Mouse (Mus musculus) midbrain, embryonic 15.5 days (tissue): Measurements from ENCODE around the gene Cacnb4. TPM values are rescaled to one million over a fixed set of nuclear protein-coding genes. Genes with fewer than 3 reads are reported as not detected.

Experiments
- ATAC-seq: fragments of 200-750 bp; cut with Nextera tagmentation; replicated peaks from 2 replicates; pipeline ENCODE4 v1.8.0; 2017; ENCODE audit warnings: moderate TSS enrichment
- H3K27ac ChIP-seq: fragments of 300-500 bp; sonication (generic); 2 replicates; pipeline ENCODE4 v1.5.1; 2015; ENCODE audit warnings: mild to moderate bottlenecking, inconsistent platforms
- H3K27me3 ChIP-seq: fragments of 300-500 bp; sonication (generic); replicated peaks from 2 replicates; pipeline ENCODE4 v1.6.1; 2015; ENCODE audit warnings: inconsistent platforms
- H3K36me3 ChIP-seq: fragments of 300-500 bp; sonication (generic); replicated peaks from 2 replicates; pipeline ENCODE4 v1.6.1; 2015; ENCODE audit warnings: inconsistent platforms
- H3K4me1 ChIP-seq: fragments of 300-500 bp; sonication (generic); 2 replicates; pipeline ENCODE4 v1.6.1; 2015; ENCODE audit warnings: inconsistent platforms
- H3K4me2 ChIP-seq: fragments of 300-500 bp; sonication (generic); 2 replicates; pipeline ENCODE4 v1.6.1; 2015; ENCODE audit warnings: inconsistent platforms, mild to moderate bottlenecking, moderate library complexity
- H3K4me3 ChIP-seq: fragments of 300-500 bp; sonication (generic); 2 replicates; pipeline ENCODE4 v1.5.1; 2015; ENCODE audit warnings: mild to moderate bottlenecking, inconsistent platforms
- H3K9ac ChIP-seq: fragments of 300-500 bp; sonication (generic); 2 replicates; pipeline ENCODE4 v1.6.1; 2015; ENCODE audit warnings: mild to moderate bottlenecking, inconsistent platforms
- H3K9me3 ChIP-seq: fragments of 300-500 bp; sonication (generic); 2 replicates; pipeline ENCODE4 v1.6.1; 2016; ENCODE audit warnings: inconsistent platforms
- WGBS: fragments of 180-500 bp; shearing (Covaris S2); methylation state at CpG from one replicate; pipeline ENCODE4 v1.1.7; 2015; ENCODE audit warnings: mixed read lengths; 5-methylcytosine and 5-hydroxymethylcytosine counted together
- polyA plus RNA-seq: library from polyadenylated mRNA; unstranded; fragments of >200 nt; fragmentation: Nextera tagmentation; extraction: Ambion mirVana; gene quantifications from 2 replicates; pipeline ENCODE4 v1.2.1, GENCODE M21; 2015

Gene Cacnb4
- polyA plus RNA-seq, 1 experiment from 2014 or later = 13.7 TPM

GRCm38 (mm10) chr2:52556961-52557326, 119.7 kb downstream of the Cacnb4 start:
- H3K36me3 ChIP-seq = no peaks in the 10 kb centered on the region
- H3K9me3 ChIP-seq = no peaks in the 10 kb centered on the region
- ATAC-seq = no peak
- H3K27me3 ChIP-seq = no peaks in the 10 kb centered on the region
- H3K4me1 ChIP-seq = peaks cover 33% of the 10 kb centered on the region
- peak overlapping the region; percentile 55 for H3K4me2 ChIP-seq
- H3K27ac ChIP-seq = peak overlapping the region; percentile 1; the same call in 1 of the 2 replicates
- H3K4me3 ChIP-seq = peak overlapping the region; percentile 49
- peak overlapping the region; percentile 61 for H3K9ac ChIP-seq
- WGBS = 61% methylated on average over 4 of the region's 4 CpGs

- 84% methylated on average over 20 of the region's 20 CpGs for WGBS
- ATAC-seq = no peak
- Histone ChIP-seq H3K36me3 (no peaks in the 10 kb centered on the region), H3K27ac (peak overlapping the region; percentile 1; the same call in 1 of the 2 replicates), H3K9me3 (no peaks in the 10 kb centered on the region), H3K27me3 (no peaks in the 10 kb centered on the region), H3K4me1 (peaks cover 33% of the 10 kb centered on the region), H3K9ac (peak overlapping the region; percentile 61; the same call in 1 of the 2 replicates), H3K4me2 (peak overlapping the region; percentile 55), H3K4me3 (peak overlapping the region; percentile 49)
These were observed 120.2 kb downstream of the Cacnb4 start for GRCm38 (mm10) chr2:52556298-52556960.

GRCm38 (mm10) chr2:52548401-52548800, 128.2 kb downstream of the Cacnb4 start:
- no peak overlapping the region for H3K27ac ChIP-seq
- no peak overlapping the region for H3K4me2 ChIP-seq
- no peaks in the 10 kb centered on the region for H3K4me1 ChIP-seq
- no peak overlapping the region for H3K4me3 ChIP-seq
- H3K27me3 ChIP-seq = no peaks in the 10 kb centered on the region
- ATAC-seq = no peak
- no peak overlapping the region for H3K9ac ChIP-seq
- 0 out of 2 replicates have a peak, but pooled peaks cover 2% of the 10 kb centered on the region for H3K36me3 ChIP-seq
- WGBS = 95% methylated on average over 3 of the region's 3 CpGs
- no peaks in the 10 kb centered on the region for H3K9me3 ChIP-seq

DNA sequence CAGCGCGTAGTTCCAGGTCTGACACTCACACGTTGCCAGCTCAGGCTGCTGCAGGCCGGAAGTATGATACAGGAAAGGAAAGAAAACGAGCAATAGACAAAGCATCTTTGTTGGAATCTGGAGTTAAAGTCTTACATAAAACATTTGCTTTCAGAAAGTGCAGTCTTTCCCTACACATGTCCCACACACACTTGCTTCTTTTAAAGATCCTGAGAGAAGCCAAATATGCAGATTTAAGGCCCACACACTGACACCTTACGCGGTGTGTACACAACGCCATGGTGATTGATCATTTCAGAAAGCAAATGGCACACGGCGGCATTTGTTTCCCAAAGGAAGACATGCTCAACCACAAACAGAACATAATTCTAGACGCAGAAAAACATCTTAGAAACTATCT, 129.3 kb downstream of the Cacnb4 start:
- WGBS = 88% methylated on average over 11 of the region's 11 CpGs
- ATAC-seq = no peak
- H3K4me1 ChIP-seq = no peaks in the 10 kb centered on the region

GRCm38 (mm10) chr2:52544527-52544926, 132.1 kb downstream of the Cacnb4 start:
- Histone ChIP-seq H3K9me3 (no peaks in the 10 kb centered on the region), H3K36me3 (0 out of 2 replicates have a peak, but pooled peaks cover 2% of the 10 kb centered on the region), H3K4me2 (no peak overlapping the region), H3K27me3 (no peaks in the 10 kb centered on the region), H3K9ac (no peak overlapping the region), H3K27ac (no peak overlapping the region), H3K4me1 (no peaks in the 10 kb centered on the region), H3K4me3 (no peak overlapping the region)
- ATAC-seq = no peak
- 82% methylated on average over 2 of the region's 2 CpGs for WGBS

More for the DNA sequence above, 129.3 kb downstream of the Cacnb4 start:
- no peak overlapping the region for H3K4me3 ChIP-seq
- no peak overlapping the region for H3K4me2 ChIP-seq
- H3K27me3 ChIP-seq = no peaks in the 10 kb centered on the region
- H3K9ac ChIP-seq = no peak overlapping the region
- H3K9me3 ChIP-seq = no peaks in the 10 kb centered on the region
- H3K36me3 ChIP-seq = 0 out of 2 replicates have a peak, but pooled peaks cover 2% of the 10 kb centered on the region
- H3K27ac ChIP-seq = no peak overlapping the region

- H3K9ac ChIP-seq = no peak overlapping the region
- H3K27me3 ChIP-seq = no peaks in the 10 kb centered on the region
- no peak overlapping the region for H3K4me3 ChIP-seq
- no peak overlapping the region for H3K27ac ChIP-seq
- WGBS = 91% methylated on average over 4 of the region's 4 CpGs
- ATAC-seq = no peak
- no peaks in the 10 kb centered on the region for H3K9me3 ChIP-seq
- no peaks in the 10 kb centered on the region for H3K4me1 ChIP-seq
- no peak overlapping the region for H3K4me2 ChIP-seq
- H3K36me3 ChIP-seq = 0 out of 2 replicates have a peak, but pooled peaks cover 2% of the 10 kb centered on the region
These were observed 135.6 kb downstream of the Cacnb4 start for GRCm38 (mm10) chr2:52541068-52541467.

- no peaks in the 10 kb centered on the region for H3K9me3 ChIP-seq
- H3K36me3 ChIP-seq = no peaks in the 10 kb centered on the region
- no peaks in the 10 kb centered on the region for H3K4me1 ChIP-seq
- 86% methylated on average over 6 of the region's 6 CpGs for WGBS
- H3K4me3 ChIP-seq = no peak overlapping the region
- H3K27ac ChIP-seq = no peak overlapping the region
- no peak for ATAC-seq
- no peak overlapping the region for H3K4me2 ChIP-seq
- H3K27me3 ChIP-seq = no peaks in the 10 kb centered on the region
- no peak overlapping the region for H3K9ac ChIP-seq
These were observed 137.3 kb downstream of the Cacnb4 start for GRCm38 (mm10) chr2:52539318-52539717.

GRCm38 (mm10) chr2:52537645-52538044, 139.0 kb downstream of the Cacnb4 start:
- H3K27ac ChIP-seq = no peak overlapping the region
- WGBS = 86% methylated on average over 3 of the region's 3 CpGs
- no peak for ATAC-seq
- no peak overlapping the region for H3K4me2 ChIP-seq
- no peaks in the 10 kb centered on the region for H3K9me3 ChIP-seq
- no peaks in the 10 kb centered on the region for H3K36me3 ChIP-seq
- no peak overlapping the region for H3K9ac ChIP-seq
- no peaks in the 10 kb centered on the region for H3K27me3 ChIP-seq
- no peaks in the 10 kb centered on the region for H3K4me1 ChIP-seq
- H3K4me3 ChIP-seq = no peak overlapping the region

- Histone ChIP-seq H3K9me3 (no peaks in the 10 kb centered on the region), H3K4me1 (no peaks in the 10 kb centered on the region), H3K9ac (no peak overlapping the region), H3K4me2 (no peak overlapping the region), H3K4me3 (no peak overlapping the region), H3K36me3 (no peaks in the 10 kb centered on the region), H3K27ac (no peak overlapping the region), H3K27me3 (no peaks in the 10 kb centered on the region)
- WGBS = 93% methylated on average over 9 of the region's 9 CpGs
- no peak for ATAC-seq
These were observed 139.5 kb downstream of the Cacnb4 start for GRCm38 (mm10) chr2:52537155-52537554.

- H3K36me3 ChIP-seq = no peaks in the 10 kb centered on the region
- 90% methylated on average over 4 of the region's 4 CpGs for WGBS
These were observed 140.1 kb downstream of the Cacnb4 start for GRCm38 (mm10) chr2:52536511-52536910.

GRCm38 (mm10) chr2:52533696-52534095, 142.9 kb downstream of the Cacnb4 start:
- Histone ChIP-seq H3K36me3 (no peaks in the 10 kb centered on the region), H3K4me3 (no peak overlapping the region), H3K4me2 (no peak overlapping the region), H3K27ac (no peak overlapping the region), H3K27me3 (no peaks in the 10 kb centered on the region), H3K4me1 (no peaks in the 10 kb centered on the region), H3K9ac (no peak overlapping the region), H3K9me3 (no peaks in the 10 kb centered on the region)
- WGBS = 79% methylated on average over 5 of the region's 5 CpGs
- no peak for ATAC-seq

More at GRCm38 (mm10) chr2:52536511-52536910, 140.1 kb downstream of the Cacnb4 start:
- Histone ChIP-seq H3K4me3 (no peak overlapping the region), H3K27ac (no peak overlapping the region), H3K4me2 (no peak overlapping the region), H3K27me3 (no peaks in the 10 kb centered on the region), H3K9me3 (no peaks in the 10 kb centered on the region), H3K9ac (no peak overlapping the region), H3K4me1 (no peaks in the 10 kb centered on the region)
- ATAC-seq = no peak

- WGBS = 95% methylated on average over 2 of the region's 2 CpGs
- H3K9me3 ChIP-seq = no peaks in the 10 kb centered on the region
- H3K4me1 ChIP-seq = no peaks in the 10 kb centered on the region
- no peak overlapping the region for H3K9ac ChIP-seq
- H3K36me3 ChIP-seq = no peaks in the 10 kb centered on the region
- no peaks in the 10 kb centered on the region for H3K27me3 ChIP-seq
- H3K4me3 ChIP-seq = no peak overlapping the region
- H3K4me2 ChIP-seq = no peak overlapping the region
- no peak overlapping the region for H3K27ac ChIP-seq
- no peak for ATAC-seq
These were observed 146.1 kb downstream of the Cacnb4 start for GRCm38 (mm10) chr2:52530521-52530920.

DNA sequence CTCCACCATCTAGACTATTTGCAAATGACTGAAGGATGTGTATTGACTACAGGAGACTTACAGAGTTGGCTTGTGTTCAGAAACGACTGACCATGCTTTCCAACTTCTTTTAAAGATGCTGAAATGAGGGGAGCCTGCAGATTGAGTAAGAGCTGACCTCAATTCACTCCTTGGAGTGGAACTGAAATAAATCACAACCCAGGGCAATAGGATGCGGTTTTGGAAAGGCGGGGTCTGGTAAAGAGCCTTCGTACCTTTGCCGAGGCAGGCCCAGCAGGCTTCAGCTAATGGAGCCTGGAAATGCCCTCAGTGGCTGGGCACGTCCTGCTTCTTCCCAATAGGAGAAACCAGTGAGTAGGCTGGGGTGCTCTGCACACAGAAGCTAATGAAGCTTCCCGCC, 147.4 kb downstream of the Cacnb4 start:
- Histone ChIP-seq H3K4me2 (no peak overlapping the region), H3K27me3 (no peaks in the 10 kb centered on the region), H3K9ac (no peak overlapping the region), H3K4me3 (no peak overlapping the region), H3K4me1 (no peaks in the 10 kb centered on the region), H3K9me3 (no peaks in the 10 kb centered on the region), H3K36me3 (no peaks in the 10 kb centered on the region), H3K27ac (no peak overlapping the region)
- WGBS = 88% methylated on average over 7 of the region's 7 CpGs
- ATAC-seq = no peak
